Mouse (Mus musculus) midbrain, embryonic 11.5 days (tissue): ENCODE data around the gene Rabggtb. TPM values are rescaled to one million over a fixed set of nuclear protein-coding genes. Genes with fewer than 3 reads are reported as not detected.

Experiments used
- ATAC-seq: fragments of 200-750 bp; cut with Nextera tagmentation; 2 replicates; pipeline ENCODE4 v1.8.0; 2017; ENCODE audit warnings: moderate TSS enrichment, moderate library complexity; ENCODE audit not compliant: low FRiP score
- DNase-seq: peaks from one replicate; pipeline ENCODE4 v3.0.0; 2015; ENCODE audit warnings: low spot score; ENCODE audit errors: missing footprints
- H3K27ac ChIP-seq: fragments of 300-500 bp; sonication (generic); 2 replicates; pipeline ENCODE4 v1.5.1; 2014; ENCODE audit warnings: low read depth, low read length
- H3K27me3 ChIP-seq: fragments of 300-500 bp; sonication (generic); 2 replicates; pipeline ENCODE4 v1.6.1; 2014; ENCODE audit warnings: mild to moderate bottlenecking, low read length, moderate library complexity, mixed read lengths; ENCODE audit not compliant: control insufficient read depth, insufficient read depth
- H3K36me3 ChIP-seq: fragments of 300-500 bp; sonication (generic); 2 replicates; pipeline ENCODE4 v1.6.1; 2014; ENCODE audit warnings: mild to moderate bottlenecking, low read length, moderate library complexity, mixed read lengths; ENCODE audit not compliant: control insufficient read depth, insufficient read depth
- H3K4me1 ChIP-seq: fragments of 300-500 bp; sonication (generic); 2 replicates; pipeline ENCODE4 v1.6.1; 2014; ENCODE audit warnings: low read length; ENCODE audit not compliant: control insufficient read depth, insufficient read depth
- H3K4me2 ChIP-seq: fragments of 300-500 bp; sonication (generic); 2 replicates; pipeline ENCODE4 v1.6.1; 2014; ENCODE audit warnings: mild to moderate bottlenecking, moderate library complexity
- H3K4me3 ChIP-seq: fragments of 300-500 bp; sonication (generic); 2 replicates; pipeline ENCODE4 v1.5.1; 2014; ENCODE audit warnings: low read depth, low read length
- H3K9ac ChIP-seq: fragments of 300-500 bp; sonication (generic); 2 replicates; pipeline ENCODE4 v1.6.1; 2014; ENCODE audit warnings: low read length
- H3K9me3 ChIP-seq: fragments of 300-500 bp; sonication (generic); 2 replicates; pipeline ENCODE4 v1.6.1; 2016; ENCODE audit warnings: low read length; ENCODE audit not compliant: control insufficient read depth
- WGBS: fragments of 180-500 bp; shearing (Covaris S2); extraction: QIAGEN DNeasy Blood & Tissue Kit; methylation state at CpG from one replicate; pipeline ENCODE4 v1.1.7; 2014; 5-methylcytosine and 5-hydroxymethylcytosine counted together
- polyA plus RNA-seq: library from polyadenylated mRNA; unstranded; fragments of >200 nt; fragmentation: Nextera tagmentation; extraction: Ambion mirVana; gene quantifications from 2 replicates; pipeline ENCODE4 v1.2.1, GENCODE M21; 2014

The Rabggtb gene
- polyA plus RNA-seq, 1 experiment from 2014 or later = 43.9 TPM

DNA sequence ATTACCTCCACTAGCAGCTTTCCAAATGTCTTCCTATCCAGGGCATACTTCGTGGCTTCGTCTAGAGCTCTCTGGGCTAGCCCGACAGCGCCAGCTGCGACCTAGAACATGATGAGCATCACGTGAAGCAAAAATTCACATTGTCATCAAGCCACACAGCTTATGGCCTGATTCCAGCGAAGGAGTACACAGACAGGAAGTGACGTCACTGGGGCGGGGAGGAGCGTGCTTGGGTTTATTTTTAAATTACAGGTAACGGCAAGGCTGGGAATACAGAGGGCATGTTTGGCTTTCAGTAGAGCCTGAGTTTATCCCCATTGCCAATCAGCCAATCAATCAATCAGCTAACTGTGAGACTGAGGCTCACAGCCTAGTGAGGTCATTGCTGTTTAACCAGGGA lies 16.7 kb upstream of the Rabggtb start:
- Histone ChIP-seq H3K9ac (no peak overlapping the region), H3K4me2 (no peak overlapping the region), H3K9me3 (no peaks in the 10 kb centered on the region), H3K36me3 (peaks cover 1% of the 10 kb centered on the region), H3K27me3 (no peaks in the 10 kb centered on the region), H3K4me1 (no peaks in the 10 kb centered on the region), H3K4me3 (no peak overlapping the region), H3K27ac (no peak overlapping the region)
- ATAC-seq = no peak
- DNase-seq = no peak
- WGBS = 96% methylated on average over 11 of the region's 11 CpGs

DNA sequence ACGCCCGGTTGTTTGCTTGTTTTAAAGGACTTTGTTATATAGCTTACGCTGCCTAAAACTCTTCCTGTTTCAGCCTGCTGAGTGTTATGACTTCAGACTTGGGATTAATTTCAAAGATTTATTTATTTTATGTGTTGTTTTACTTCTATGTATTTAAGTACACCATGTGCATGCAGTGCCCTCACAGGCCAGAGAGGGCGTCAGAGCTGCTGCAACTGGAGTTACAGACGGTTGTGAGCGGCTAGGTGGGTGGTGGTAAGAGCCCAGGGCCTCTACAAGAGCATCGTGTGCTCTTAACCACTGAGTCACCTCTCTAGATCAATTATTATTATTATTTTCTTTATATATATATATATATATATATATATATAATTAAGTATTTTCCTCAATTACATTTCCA lies 13.5 kb upstream of the Rabggtb start:
- DNase-seq (no peak), ATAC-seq (no peak)
- no peaks in the 10 kb centered on the region for H3K27me3 ChIP-seq
- H3K4me1 ChIP-seq = no peaks in the 10 kb centered on the region
- no peak overlapping the region for H3K4me2 ChIP-seq
- no peak overlapping the region for H3K4me3 ChIP-seq
- H3K36me3 ChIP-seq = peaks cover 3% of the 10 kb centered on the region
- no peak overlapping the region for H3K9ac ChIP-seq
- no peaks in the 10 kb centered on the region for H3K9me3 ChIP-seq
- no peak overlapping the region for H3K27ac ChIP-seq
- 88% methylated on average over 7 of the region's 7 CpGs for WGBS

DNA sequence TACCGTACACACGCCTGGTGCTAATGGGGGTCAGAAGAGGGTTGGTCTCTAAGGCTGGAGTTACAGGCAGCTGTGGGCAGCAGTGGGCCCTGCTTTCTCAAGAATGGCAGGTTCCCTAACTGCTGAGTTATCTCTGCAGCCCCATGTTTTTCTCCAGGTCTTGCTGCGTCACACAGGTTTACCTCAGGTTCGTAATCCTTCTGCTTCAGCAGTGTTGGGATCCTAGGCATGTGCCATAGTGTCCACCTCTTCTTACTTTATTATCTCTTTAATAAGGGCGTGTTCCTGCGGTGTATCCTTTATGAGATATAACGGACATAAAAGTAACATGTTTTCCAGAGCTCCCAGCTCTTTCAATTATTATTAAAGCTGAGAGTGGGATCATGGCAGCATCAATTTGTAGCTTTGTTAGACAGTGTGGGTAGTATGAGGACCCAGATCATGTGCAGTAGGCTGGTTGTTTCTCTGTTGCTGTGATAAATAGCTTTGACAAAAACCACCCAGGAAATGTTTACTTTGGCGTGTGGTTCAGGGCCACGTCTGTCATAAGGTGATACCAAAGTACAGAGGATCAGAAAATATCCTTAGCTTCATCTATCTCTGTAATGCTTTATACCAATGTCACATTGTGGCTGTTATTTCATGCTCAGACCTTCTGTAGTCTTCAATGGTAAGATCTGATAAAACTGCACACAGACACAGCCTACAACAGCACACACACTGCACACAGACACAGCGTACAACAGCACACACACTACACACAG lies 8.5 kb upstream of the Rabggtb start:
- DNase-seq (no peak), ATAC-seq (no peak)
- H3K4me2 ChIP-seq = no peak overlapping the region
- H3K9me3 ChIP-seq = no peaks in the 10 kb centered on the region
- H3K4me3 ChIP-seq = no peak overlapping the region
- 96% methylated on average over 10 of the region's 10 CpGs for WGBS
- H3K36me3 ChIP-seq = peaks cover 3% of the 10 kb centered on the region; the same call in 1 of the 2 replicates
- no peaks in the 10 kb centered on the region for H3K4me1 ChIP-seq
- no peaks in the 10 kb centered on the region for H3K27me3 ChIP-seq
- no peak overlapping the region for H3K27ac ChIP-seq
- no peak overlapping the region for H3K9ac ChIP-seq

DNA sequence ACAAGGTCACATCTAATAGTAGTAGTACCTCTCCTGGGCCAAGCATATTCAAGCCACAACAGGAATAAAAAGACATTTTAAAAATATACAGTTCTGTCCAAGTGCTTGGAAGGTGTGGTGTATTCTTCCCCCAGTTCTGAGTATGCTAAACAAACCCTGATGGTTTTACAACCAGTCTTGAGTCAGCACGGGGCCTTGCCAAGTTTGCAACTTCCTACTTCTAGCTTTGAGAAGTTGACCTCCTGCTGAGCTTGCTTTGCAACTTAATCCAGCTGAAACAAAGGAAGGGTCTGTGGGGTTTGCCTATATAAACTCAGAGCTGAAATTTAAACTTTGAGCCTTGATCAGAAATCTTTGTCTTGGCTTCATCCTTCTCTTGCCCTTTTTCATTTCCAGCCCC lies 4.4 kb upstream of the Rabggtb start:
- WGBS = 4% methylated on average over 1 of the region's 1 CpGs
- Histone ChIP-seq H3K9ac (no peak overlapping the region), H3K36me3 (no peaks in the 10 kb centered on the region), H3K4me1 (peaks cover 2% of the 10 kb centered on the region; the same call in 1 of the 2 replicates), H3K4me2 (no peak overlapping the region), H3K4me3 (no peak overlapping the region), H3K27me3 (no peaks in the 10 kb centered on the region), H3K9me3 (no peaks in the 10 kb centered on the region), H3K27ac (no peak overlapping the region)
- DNase-seq (no peak), ATAC-seq (no peak)

DNA sequence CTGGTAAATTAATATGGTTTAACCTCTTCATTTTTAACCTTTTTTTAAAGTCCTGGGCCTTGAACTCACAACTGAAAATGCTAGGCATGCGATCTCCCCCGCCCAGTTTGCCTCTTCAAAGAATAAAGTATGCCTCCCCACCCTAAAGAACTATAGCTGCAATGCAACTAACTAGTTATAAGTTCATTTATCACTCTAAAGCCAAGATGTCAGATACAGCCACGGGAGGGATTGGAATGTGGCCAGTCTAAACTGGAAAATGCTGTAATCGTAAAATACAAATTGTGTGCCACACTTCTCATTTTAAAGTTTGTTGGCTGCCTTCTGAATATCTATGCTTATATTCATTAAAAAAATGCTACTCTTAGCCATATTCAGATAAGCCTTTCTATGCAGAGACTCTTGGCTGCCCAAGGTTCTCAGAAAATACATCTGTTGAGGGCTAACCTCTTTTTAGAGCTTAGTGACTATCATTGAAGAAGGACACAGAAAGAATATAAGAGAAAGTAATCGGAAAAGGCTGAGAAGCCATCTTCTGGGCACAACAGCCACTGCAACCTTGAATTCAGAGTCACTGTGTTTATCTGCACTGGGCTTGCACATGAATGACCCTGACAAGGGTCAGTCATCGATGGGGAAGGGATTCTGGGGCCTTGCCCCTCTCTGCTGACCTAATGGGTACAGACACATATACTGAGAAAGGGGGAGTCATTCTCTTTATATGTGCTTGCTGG lies 868 bp upstream of the Rabggtb start:
- Histone ChIP-seq H3K4me3 (peak overlapping the region; percentile 63), H3K4me2 (peak overlapping the region; percentile 92), H3K27ac (peak overlapping the region; percentile 77), H3K9me3 (no peaks in the 10 kb centered on the region), H3K27me3 (no peaks in the 10 kb centered on the region), H3K9ac (peak overlapping the region; percentile 94; the same call in 1 of the 2 replicates), H3K36me3 (peaks cover 24% of the 10 kb centered on the region), H3K4me1 (peaks cover 27% of the 10 kb centered on the region)
- ATAC-seq = no peak
- peak; percentile 85 for DNase-seq
- 64% methylated on average over 6 of the region's 6 CpGs for WGBS

DNA sequence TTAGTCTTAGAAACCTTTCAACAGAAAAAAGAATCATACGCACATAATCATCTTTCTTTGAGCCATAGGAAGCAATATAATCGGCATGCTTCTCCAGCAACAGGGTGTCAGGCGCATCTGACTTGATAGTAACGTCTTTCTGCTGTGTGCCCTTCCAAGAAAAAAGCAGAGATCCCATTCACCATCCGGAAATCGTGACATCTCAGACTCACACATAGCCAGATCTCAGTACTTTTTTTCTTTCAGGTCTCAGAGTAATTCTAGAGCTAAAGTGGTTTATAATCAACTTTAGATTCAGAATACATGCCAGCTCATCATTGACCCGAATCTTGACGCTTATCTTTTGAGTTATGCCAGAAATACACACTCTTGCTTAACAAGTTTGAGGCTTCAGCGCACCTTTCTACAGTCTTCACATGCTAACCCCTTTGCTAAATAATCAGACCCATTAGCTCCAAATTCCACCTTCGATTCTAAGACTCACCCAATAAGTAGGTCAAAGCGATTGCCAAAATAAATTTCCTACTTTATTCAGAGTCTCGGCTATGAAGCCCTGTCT lies 848 bp downstream of the Rabggtb start:
- Histone ChIP-seq H3K27me3 (no peaks in the 10 kb centered on the region), H3K36me3 (peaks cover 34% of the 10 kb centered on the region), H3K9me3 (no peaks in the 10 kb centered on the region), H3K27ac (peak overlapping the region; percentile 77), H3K4me2 (peak overlapping the region; percentile 92), H3K4me1 (peaks cover 27% of the 10 kb centered on the region), H3K4me3 (peak overlapping the region; percentile 63), H3K9ac (peak overlapping the region; percentile 94)
- ATAC-seq (no peak), DNase-seq (no peak)
- 7% methylated on average over 12 of the region's 12 CpGs for WGBS

DNA sequence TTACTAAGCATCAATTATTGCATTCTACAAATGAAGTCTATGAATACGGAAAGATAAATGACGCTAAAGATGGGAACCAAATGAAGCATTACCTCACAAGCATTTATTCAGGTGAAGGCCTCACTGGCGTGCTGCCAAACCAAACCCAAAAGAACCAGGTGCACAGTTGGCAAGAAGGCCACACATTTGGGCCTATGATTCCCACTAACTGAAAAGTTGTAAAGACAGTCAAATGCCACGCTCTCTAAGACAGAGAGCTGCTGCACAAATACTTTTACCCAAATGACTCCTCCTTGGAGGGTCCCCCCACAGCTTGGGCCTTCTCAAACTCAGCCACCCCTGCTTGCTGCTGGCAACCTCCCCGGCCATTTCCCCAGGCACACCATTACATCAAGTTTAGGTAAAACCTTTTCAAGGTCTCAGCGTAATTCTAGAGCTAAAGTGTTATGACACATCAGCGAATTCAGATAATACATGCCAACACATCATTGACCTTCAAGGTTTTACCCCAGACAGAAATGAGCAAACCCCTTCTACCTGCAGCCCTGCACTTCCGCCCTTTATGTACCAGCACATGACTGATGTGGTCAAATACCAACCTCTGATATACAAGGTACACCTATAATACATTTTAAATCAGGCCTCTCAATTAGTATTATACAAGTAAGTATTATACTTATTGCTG lies 1.5 kb downstream of the Rabggtb start:
- no peak overlapping the region for H3K27ac ChIP-seq
- DNase-seq (no peak), ATAC-seq (no peak)
- H3K9me3 ChIP-seq = no peaks in the 10 kb centered on the region
- H3K4me1 ChIP-seq = peaks cover 27% of the 10 kb centered on the region
- no peaks in the 10 kb centered on the region for H3K27me3 ChIP-seq
- 44% methylated on average over 8 of the region's 8 CpGs for WGBS
- H3K4me3 ChIP-seq = peak overlapping the region; percentile 63
- peak overlapping the region; percentile 94 for H3K9ac ChIP-seq
- peak overlapping the region; percentile 92 for H3K4me2 ChIP-seq
- peaks cover 36% of the 10 kb centered on the region for H3K36me3 ChIP-seq

DNA sequence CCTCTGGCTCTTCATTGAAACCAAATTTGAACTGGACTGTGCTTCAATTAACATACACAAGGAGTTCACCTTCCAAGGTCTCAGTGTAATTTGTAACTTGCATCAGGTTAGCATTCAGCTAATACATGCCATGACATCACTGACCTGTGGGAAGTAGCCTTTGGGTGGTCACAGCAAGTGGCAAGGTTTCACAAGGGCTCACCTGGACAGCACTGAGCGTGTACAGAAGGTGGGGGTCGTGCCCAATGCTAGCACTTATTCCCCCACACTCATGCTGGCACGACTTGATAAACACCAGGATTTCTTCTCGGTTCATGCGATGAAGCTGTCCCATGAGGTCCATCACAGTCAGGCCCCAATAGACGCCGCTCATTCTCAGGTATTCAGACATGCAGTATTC lies 2.3 kb downstream of the Rabggtb start:
- no peak for ATAC-seq
- no peaks in the 10 kb centered on the region for H3K9me3 ChIP-seq
- no peak for DNase-seq
- H3K27ac ChIP-seq = no peak overlapping the region
- peaks cover 43% of the 10 kb centered on the region for H3K36me3 ChIP-seq
- H3K9ac ChIP-seq = peak overlapping the region; percentile 94
- peak overlapping the region; percentile 63; the same call in 1 of the 2 replicates for H3K4me3 ChIP-seq
- peaks cover 27% of the 10 kb centered on the region for H3K4me1 ChIP-seq
- no peaks in the 10 kb centered on the region for H3K27me3 ChIP-seq
- H3K4me2 ChIP-seq = peak overlapping the region; percentile 92
- whole genome bisulfite sequencing = 78% methylated on average over 7 of the region's 7 CpGs
